Mouse (Mus musculus) 416B (cell line): ENCODE measurements around the gene Nxph2.
A peak's percentile ranks its signal among the peaks of the same experiment; 100 is the strongest.

ENCODE experiments used
- DNase-seq: peaks from one replicate; pipeline ENCODE4 v3.0.0; 2011; ENCODE audit warnings: low read depth

Nxph2 gene

DNA sequence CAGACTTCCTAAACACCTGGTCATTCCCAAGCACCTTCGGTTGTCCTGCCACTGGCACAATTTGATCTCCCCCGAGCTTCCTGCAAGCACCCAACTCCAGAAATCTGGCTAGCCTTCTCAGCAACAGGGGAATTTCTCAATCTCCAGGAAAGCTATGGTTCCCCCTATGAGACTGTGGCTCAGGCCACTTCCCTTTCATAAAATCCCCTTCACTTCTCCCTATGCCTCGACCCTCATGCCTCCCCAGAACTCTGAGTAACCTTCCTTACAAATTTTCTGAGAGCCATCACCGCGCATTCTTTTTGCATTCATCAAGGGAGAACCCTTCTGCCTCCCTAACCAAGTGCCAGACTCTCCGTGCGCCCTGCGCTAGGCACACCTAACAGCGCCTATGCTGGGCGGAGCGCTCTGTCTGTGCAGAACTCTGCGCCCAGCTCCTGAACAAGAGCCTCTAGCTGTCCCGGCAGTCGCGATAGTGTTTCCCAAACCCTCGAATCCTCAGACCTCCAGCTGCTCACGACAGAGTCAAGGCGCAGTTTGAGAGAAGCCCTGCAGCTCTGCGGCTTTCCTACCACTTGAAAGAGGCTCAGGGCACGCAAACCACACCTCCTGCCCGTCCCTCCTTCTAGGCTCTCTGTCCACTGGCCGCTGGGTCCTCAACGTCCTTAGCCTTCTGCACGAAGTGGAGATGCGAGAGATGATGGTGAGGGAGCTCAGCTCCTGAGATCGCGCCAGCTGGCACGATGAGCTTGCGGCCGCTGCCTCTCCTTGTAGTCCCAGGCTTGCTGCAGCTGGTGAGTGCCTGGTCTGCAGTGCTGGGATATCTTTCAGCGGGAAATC is at the start of gene Nxph2:
Nxph2 (plus strand) TSS at position 501 of the 840 bp plus-strand sequence.
- DNase-seq = no peak

DNA sequence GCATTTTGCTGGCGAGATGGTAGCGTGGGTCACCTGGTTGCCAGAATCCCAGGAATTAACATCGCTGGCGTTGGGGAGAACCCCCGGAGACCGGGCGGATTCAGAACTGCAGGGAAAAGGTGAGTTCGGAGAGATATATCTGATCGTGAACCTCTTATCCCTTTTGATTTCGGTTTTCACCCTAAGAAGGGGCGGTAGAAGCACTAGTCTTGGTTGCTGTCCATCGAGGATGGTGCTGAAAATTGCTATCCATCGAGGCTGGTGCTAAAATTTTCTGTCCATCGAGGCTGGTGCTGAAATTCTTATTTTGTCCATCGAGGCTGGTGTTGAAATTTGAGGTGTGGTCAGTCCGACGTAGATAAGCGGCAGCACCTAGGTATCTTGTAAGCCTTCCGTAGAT is 30.1 kb upstream of the Nxph2 start:
- DNase-seq = peak; percentile 18

DNA sequence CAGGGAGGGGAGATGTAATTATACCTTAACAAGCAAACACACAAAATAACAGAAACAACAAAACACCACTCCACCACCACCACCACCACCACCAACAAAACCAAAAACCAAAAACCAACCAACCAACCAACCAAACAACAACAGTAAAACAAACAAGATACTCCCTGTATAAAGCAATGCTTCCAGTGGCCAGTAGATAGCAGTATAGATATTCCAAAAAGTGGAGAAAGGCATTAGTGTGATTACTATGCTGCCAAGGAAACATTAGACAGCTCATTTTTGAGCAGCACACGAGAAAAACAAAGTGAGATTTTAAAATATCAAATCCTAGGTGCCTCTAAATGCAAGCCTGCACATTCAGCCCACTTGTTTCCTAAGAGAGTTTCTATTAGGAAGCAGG is 6.2 kb upstream of the Nxph2 start:
- DNase-seq = peak; percentile 10
